Mouse (Mus musculus): Measurements from ENCODE around the gene Rcn3. TPM values are rescaled to one million over a fixed set of nuclear protein-coding genes. Genes with fewer than 3 reads are reported as not detected.

Gene Rcn3
- polyA plus RNA-seq (2015; fragmentation: Nextera tagmentation; extraction: Ambion mirVana): 271 and 277 TPM in 2 replicates

- Histone ChIP-seq H3K27me3 (replicated peaks) (no peaks in the 10 kb centered on the region), H3K36me3 (peaks cover 30% of the 10 kb centered on the region), H3K4me2 (peak within 1 kb of the TSS; percentile 71), H3K4me3 (peak within 1 kb of the TSS; percentile 62), H3K9ac (peak within 1 kb of the TSS; percentile 91), H3K4me1 (peaks cover 28% of the 10 kb centered on the region), H3K27ac (replicated peaks) (peak within 1 kb of the TSS; percentile 90), H3K9me3 (no peaks in the 10 kb centered on the region)
- ATAC-seq (ENCODE audit: extremely low read depth, insufficient number of reproducible peaks, low FRiP score, low TSS enrichment): peak; percentile 73
- under 1% methylated on average over 16 of the region's 16 CpGs for WGBS
Observed at GRCm38 (mm10) chr7:45092048-45092447, at the start of gene Rcn3. Rcn3 (minus strand) TSS chr7:45092221.

GRCm38 (mm10) chr7:45141319-45141718 is 49.3 kb upstream of the Rcn3 start:
- Histone ChIP-seq H3K4me2 (no peak overlapping the region), H3K4me3 (no peak overlapping the region), H3K27ac (replicated peaks) (no peak overlapping the region), H3K27me3 (replicated peaks) (no peaks in the 10 kb centered on the region; the same call in 1 of the 2 replicates), H3K4me1 (peaks cover 27% of the 10 kb centered on the region), H3K36me3 (peaks cover 46% of the 10 kb centered on the region), H3K9me3 (no peaks in the 10 kb centered on the region), H3K9ac (no peak overlapping the region)
- 86% methylated on average over 3 of the region's 3 CpGs for WGBS
- no peak for ATAC-seq (ENCODE audit: extremely low read depth, insufficient number of reproducible peaks, low FRiP score, low TSS enrichment)

DNA sequence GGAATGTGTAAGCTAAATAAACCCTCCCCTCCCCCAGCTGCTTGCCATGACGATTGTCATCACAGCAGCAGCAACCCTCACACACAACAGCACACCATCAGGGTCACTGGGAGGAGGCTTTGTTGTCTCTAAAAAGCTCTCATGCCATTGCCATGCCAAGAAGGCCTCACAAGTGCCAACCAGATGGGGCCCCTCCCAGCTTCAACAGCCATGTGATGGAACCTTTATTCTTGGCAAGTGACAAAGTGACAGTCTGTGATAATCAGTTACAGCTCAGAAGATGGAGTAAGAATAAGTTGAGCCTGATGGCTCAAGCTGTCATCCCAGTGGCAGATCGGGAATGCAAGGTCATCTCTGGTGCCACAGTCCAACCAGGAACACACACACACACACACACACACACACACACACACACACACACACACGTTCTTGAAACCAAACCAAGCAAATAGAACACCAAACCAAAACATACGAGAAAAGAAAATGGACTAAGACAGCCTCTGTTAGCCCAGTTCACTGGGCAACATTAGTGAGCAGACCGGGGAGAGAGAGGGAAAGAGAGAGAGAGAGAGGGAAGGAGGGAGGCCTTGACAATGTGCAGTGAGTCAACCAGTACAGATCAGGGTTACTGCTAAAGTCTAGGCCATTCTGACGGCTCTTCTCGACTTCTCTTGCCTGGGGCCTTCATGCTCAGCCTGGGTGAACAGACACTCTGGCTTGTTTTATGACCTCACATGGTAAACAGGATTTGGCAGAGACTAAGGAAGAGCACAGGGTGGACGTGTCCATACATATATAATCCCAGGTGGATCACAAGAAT is 48.1 kb upstream of the Rcn3 start:
- no peak for ATAC-seq (ENCODE audit: extremely low read depth, insufficient number of reproducible peaks, low FRiP score, low TSS enrichment)
- Histone ChIP-seq H3K9ac (no peak overlapping the region), H3K4me1 (peaks cover 34% of the 10 kb centered on the region), H3K27ac (replicated peaks) (no peak overlapping the region), H3K36me3 (peaks cover 35% of the 10 kb centered on the region), H3K4me2 (no peak overlapping the region), H3K9me3 (no peaks in the 10 kb centered on the region), H3K4me3 (no peak overlapping the region), H3K27me3 (replicated peaks) (peaks cover 5% of the 10 kb centered on the region; the same call in 1 of the 2 replicates)
- 76% methylated on average over 8 of the region's 8 CpGs for WGBS

DNA sequence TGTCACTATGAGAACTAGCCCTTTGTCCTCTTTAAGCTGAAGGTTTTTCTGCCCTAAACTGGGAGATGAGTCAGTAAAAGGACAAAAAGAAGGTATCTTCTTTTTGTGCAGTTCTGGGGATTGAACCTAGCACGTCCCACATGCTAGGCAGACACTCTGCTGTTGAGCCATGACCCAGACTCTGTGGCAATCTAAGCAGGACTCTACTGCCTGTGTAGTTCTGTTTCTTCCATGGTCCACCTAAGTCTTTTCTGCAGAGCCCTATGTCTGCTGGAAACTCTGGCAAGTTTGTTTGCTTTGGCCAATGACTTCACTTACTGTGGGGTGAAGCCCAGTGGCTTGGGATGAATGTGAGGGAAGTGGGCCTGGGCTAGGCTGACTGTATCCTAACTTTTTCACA is 46.4 kb upstream of the Rcn3 start:
- 0 out of 2 replicates have a peak overlapping the region, but pooled peaks have one; percentile 24 for H3K27ac ChIP-seq (replicated peaks)
- H3K4me1 ChIP-seq: peaks cover 39% of the 10 kb centered on the region
- 88% methylated on average over 1 of the region's 1 CpGs for WGBS
- peaks cover 7% of the 10 kb centered on the region; the same call in 1 of the 2 replicates for H3K27me3 ChIP-seq (replicated peaks)
- H3K36me3 ChIP-seq: peaks cover 18% of the 10 kb centered on the region
- H3K9me3 ChIP-seq: no peaks in the 10 kb centered on the region
- no peak overlapping the region for H3K4me3 ChIP-seq
- 0 out of 2 replicates have a peak overlapping the region, but pooled peaks have one; percentile 28 for H3K4me2 ChIP-seq
- H3K9ac ChIP-seq: peak overlapping the region; percentile 50
- no peak for ATAC-seq (ENCODE audit: extremely low read depth, insufficient number of reproducible peaks, low FRiP score, low TSS enrichment)

GRCm38 (mm10) chr7:45137171-45138006 is 45.4 kb upstream of the Rcn3 start:
- Histone ChIP-seq H3K27ac (replicated peaks) (peak overlapping the region; percentile 24; the same call in 1 of the 2 replicates), H3K4me1 (peaks cover 39% of the 10 kb centered on the region), H3K4me2 (peak overlapping the region; percentile 28; the same call in 1 of the 2 replicates), H3K36me3 (peaks cover 8% of the 10 kb centered on the region), H3K4me3 (no peak overlapping the region), H3K9me3 (no peaks in the 10 kb centered on the region), H3K9ac (peak overlapping the region; percentile 50), H3K27me3 (replicated peaks) (peaks cover 7% of the 10 kb centered on the region; the same call in 1 of the 2 replicates)
- ATAC-seq (ENCODE audit: extremely low read depth, insufficient number of reproducible peaks, low FRiP score, low TSS enrichment): no peak
- WGBS: 57% methylated on average over 12 of the region's 12 CpGs

GRCm38 (mm10) chr7:45135993-45136567 is 44.1 kb upstream of the Rcn3 start, which contains the start of the genes Gm45713 and Flt3l:
Gm45713 (minus strand) TSS chr7:45136231.
Flt3l (minus strand) TSS chr7:45136432.
- Histone ChIP-seq H3K4me1 (peaks cover 39% of the 10 kb centered on the region), H3K27me3 (replicated peaks) (peaks cover 7% of the 10 kb centered on the region; the same call in 1 of the 2 replicates), H3K4me3 (peak within 1 kb of the TSS; percentile 76), H3K27ac (replicated peaks) (peak within 1 kb of the TSS; percentile 65), H3K4me2 (peak within 1 kb of the TSS; percentile 86), H3K9me3 (no peaks in the 10 kb centered on the region), H3K9ac (peak within 1 kb of the TSS; percentile 89), H3K36me3 (no peaks in the 10 kb centered on the region)
- 2% methylated on average over 29 of the region's 29 CpGs for WGBS
- peak; percentile 58 for ATAC-seq (ENCODE audit: extremely low read depth, insufficient number of reproducible peaks, low FRiP score, low TSS enrichment)

- no peaks in the 10 kb centered on the region for H3K9me3 ChIP-seq
- peak overlapping the region; percentile 89 for H3K9ac ChIP-seq
- ATAC-seq (ENCODE audit: extremely low read depth, insufficient number of reproducible peaks, low FRiP score, low TSS enrichment): no peak
- peaks cover 7% of the 10 kb centered on the region; the same call in 1 of the 2 replicates for H3K27me3 ChIP-seq (replicated peaks)
- H3K36me3 ChIP-seq: no peaks in the 10 kb centered on the region
- H3K27ac ChIP-seq (replicated peaks): 0 out of 2 replicates have a peak overlapping the region, but pooled peaks have one; percentile 65
- peak overlapping the region; percentile 86 for H3K4me2 ChIP-seq
- WGBS: 61% methylated on average over 3 of the region's 3 CpGs
- peaks cover 39% of the 10 kb centered on the region for H3K4me1 ChIP-seq
- peak overlapping the region; percentile 76 for H3K4me3 ChIP-seq
Observed at GRCm38 (mm10) chr7:45135370-45135769, 43.3 kb upstream of the Rcn3 start.

GRCm38 (mm10) chr7:45134544-45135026 is 42.6 kb upstream of the Rcn3 start:
- Histone ChIP-seq H3K9me3 (no peaks in the 10 kb centered on the region), H3K36me3 (no peaks in the 10 kb centered on the region), H3K9ac (no peak overlapping the region), H3K4me1 (peaks cover 41% of the 10 kb centered on the region), H3K4me2 (peak overlapping the region; percentile 86), H3K27ac (replicated peaks) (no peak overlapping the region), H3K27me3 (replicated peaks) (peaks cover 7% of the 10 kb centered on the region; the same call in 1 of the 2 replicates), H3K4me3 (peak overlapping the region; percentile 76)
- ATAC-seq (ENCODE audit: extremely low read depth, insufficient number of reproducible peaks, low FRiP score, low TSS enrichment): peak; percentile 63
- 11% methylated on average over 12 of the region's 12 CpGs for WGBS

DNA sequence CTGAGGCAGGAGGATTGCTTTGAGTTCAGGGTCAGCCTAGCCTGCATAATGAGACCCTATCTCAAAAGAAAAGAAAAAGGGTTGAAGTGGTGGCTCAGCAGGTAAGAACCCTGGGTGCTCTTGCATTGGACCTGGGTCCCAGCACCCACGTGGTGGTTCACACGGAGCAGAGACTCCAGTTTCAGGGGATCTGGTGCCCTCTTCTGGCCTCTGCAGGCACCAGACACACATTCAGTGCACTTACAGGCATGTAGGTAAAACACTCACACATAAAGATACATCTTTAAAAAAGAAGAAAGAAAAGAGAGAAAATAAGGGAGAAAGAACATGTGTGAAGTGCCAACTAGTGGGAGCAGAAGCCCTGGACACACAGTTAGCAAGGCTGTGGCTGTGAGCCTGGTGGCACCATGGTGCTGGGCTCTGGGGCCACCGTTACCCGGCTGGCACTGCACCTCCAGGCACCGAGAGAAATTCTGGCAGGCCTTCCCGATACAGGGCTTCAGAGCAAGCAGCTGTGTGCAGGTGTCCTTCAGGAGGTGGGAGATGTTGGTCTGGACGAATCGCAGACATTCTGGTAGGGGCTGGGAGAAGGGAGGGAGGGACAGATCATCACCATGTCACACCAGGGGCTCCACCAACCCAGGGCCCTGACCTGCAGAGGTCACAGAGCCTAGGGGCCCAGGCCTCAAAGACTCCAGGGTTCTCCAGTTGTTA is 41.6 kb upstream of the Rcn3 start:
- no peak for ATAC-seq (ENCODE audit: extremely low read depth, insufficient number of reproducible peaks, low FRiP score, low TSS enrichment)
- Histone ChIP-seq H3K9me3 (no peaks in the 10 kb centered on the region), H3K4me1 (peaks cover 42% of the 10 kb centered on the region), H3K4me3 (no peak overlapping the region), H3K27ac (replicated peaks) (no peak overlapping the region), H3K27me3 (replicated peaks) (peaks cover 7% of the 10 kb centered on the region; the same call in 1 of the 2 replicates), H3K36me3 (no peaks in the 10 kb centered on the region), H3K9ac (no peak overlapping the region), H3K4me2 (no peak overlapping the region)
- 75% methylated on average over 8 of the region's 8 CpGs for WGBS

DNA sequence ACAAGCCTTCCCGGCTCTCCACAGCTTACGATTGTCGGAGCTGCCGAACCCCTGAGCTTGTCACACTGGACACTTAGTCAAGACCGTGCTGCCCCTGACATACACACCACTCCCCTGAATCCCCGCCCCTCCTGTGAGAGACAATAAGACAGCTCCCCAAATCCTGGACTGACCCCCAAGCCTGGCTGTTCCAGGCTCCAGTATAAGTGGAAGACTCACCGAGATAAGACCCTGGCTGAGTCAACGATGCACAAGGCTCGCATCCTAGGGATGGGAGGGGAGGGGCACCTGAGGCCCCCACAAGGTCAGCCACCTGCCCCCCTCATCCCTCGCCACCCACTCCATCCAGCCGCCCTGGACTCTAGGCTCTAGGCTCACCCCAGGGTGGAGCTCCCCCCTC is 39.8 kb upstream of the Rcn3 start:
- no peak overlapping the region for H3K27ac ChIP-seq (replicated peaks)
- no peak overlapping the region for H3K4me3 ChIP-seq
- 62% methylated on average over 11 of the region's 11 CpGs for WGBS
- ATAC-seq (ENCODE audit: extremely low read depth, insufficient number of reproducible peaks, low FRiP score, low TSS enrichment): no peak
- no peak overlapping the region for H3K4me2 ChIP-seq
- H3K27me3 ChIP-seq (replicated peaks): 0 out of 2 replicates have a peak, but pooled peaks cover 7% of the 10 kb centered on the region
- H3K36me3 ChIP-seq: peaks cover 8% of the 10 kb centered on the region
- H3K9ac ChIP-seq: peak overlapping the region; percentile 58
- peaks cover 35% of the 10 kb centered on the region for H3K4me1 ChIP-seq
- no peaks in the 10 kb centered on the region for H3K9me3 ChIP-seq

All from heart, embryonic 13.5 days (tissue).